Mouse (Mus musculus): ENCODE measurements around the gene Daam1.

GRCm38 (mm10) chr12:71980746-71981145 is 149.9 kb downstream of the Daam1 start:
- TF ChIP-seq CTCF (IDR thresholded peaks at IDR 0.05; ENCODE audit: extremely low read depth, insufficient read depth, low read length) (no peak), POLR2A (IDR thresholded peaks at IDR 0.05; ENCODE audit: extremely low read depth, insufficient read depth, low read length) (no peak)

All from cortical plate, adult 2 months (tissue).